Mouse (Mus musculus): ENCODE measurements around the gene Wdr83os.
"Not testable (repeated sequence)": the region's sequence is repeated elsewhere in the genome, so short reads cannot be mapped to it uniquely, and the experiment has no call there.

The Wdr83os gene

GRCm38 (mm10) chr8:85073041-85073612 is 7.4 kb upstream of the Wdr83os start:
- no peak for DNase-seq (ENCODE audit: low spot score)

GRCm38 (mm10) chr8:85074167-85074566 is 6.4 kb upstream of the Wdr83os start:
- DNase-seq (ENCODE audit: low spot score) = no peak

GRCm38 (mm10) chr8:85074617-85075016 is 5.9 kb upstream of the Wdr83os start:
- no peak for DNase-seq (ENCODE audit: low spot score)

- DNase-seq (ENCODE audit: low spot score) = no peak
Measured at GRCm38 (mm10) chr8:85076001-85076400, 4.5 kb upstream of the Wdr83os start.

- peak; percentile 76 for DNase-seq (ENCODE audit: low spot score)
Measured at GRCm38 (mm10) chr8:85076993-85077392, 3.5 kb upstream of the Wdr83os start.

- DNase-seq (ENCODE audit: low spot score) = no peak
Measured at GRCm38 (mm10) chr8:85080214-85080531, 367 bp upstream of the Wdr83os start.

- DNase-seq (ENCODE audit: low spot score) = peak; percentile 52
Measured at GRCm38 (mm10) chr8:85081216-85081555, 646 bp downstream of the Wdr83os start, which contains the start of gene Wdr83. Wdr83 (minus strand) TSS chr8:85081306.

- DNase-seq (ENCODE audit: low spot score) = not testable (repeated sequence)
Measured at GRCm38 (mm10) chr8:85082169-85082568, 1.6 kb downstream of the Wdr83os start.

GRCm38 (mm10) chr8:85083108-85083813 is 2.7 kb downstream of the Wdr83os start, which contains the start of gene Man2b1:
Man2b1 (plus strand) TSS chr8:85083270.
- DNase-seq (ENCODE audit: low spot score) = peak; percentile 86

- no peak for DNase-seq (ENCODE audit: low spot score)
Measured at GRCm38 (mm10) chr8:85084633-85085032, 4.1 kb downstream of the Wdr83os start.

GRCm38 (mm10) chr8:85086238-85086637 is 5.7 kb downstream of the Wdr83os start:
- no peak for DNase-seq (ENCODE audit: low spot score)

GRCm38 (mm10) chr8:85088771-85089170 is 8.2 kb downstream of the Wdr83os start:
- DNase-seq (ENCODE audit: low spot score) = no peak

- no peak for DNase-seq (ENCODE audit: low spot score)
Measured at GRCm38 (mm10) chr8:85090856-85091255, 10.3 kb downstream of the Wdr83os start.

- DNase-seq (ENCODE audit: low spot score) = no peak
Measured at GRCm38 (mm10) chr8:85091526-85092090, 11.1 kb downstream of the Wdr83os start.

GRCm38 (mm10) chr8:85095051-85095450 is 14.5 kb downstream of the Wdr83os start:
- no peak for DNase-seq (ENCODE audit: low spot score)

- DNase-seq (ENCODE audit: low spot score) = no peak
Measured at GRCm38 (mm10) chr8:85095566-85095965, 15.0 kb downstream of the Wdr83os start.

GRCm38 (mm10) chr8:85096196-85096595 is 15.7 kb downstream of the Wdr83os start:
- DNase-seq (ENCODE audit: low spot score) = no peak

GRCm38 (mm10) chr8:85096850-85097249 is 16.3 kb downstream of the Wdr83os start:
- no peak for DNase-seq (ENCODE audit: low spot score)

- DNase-seq (ENCODE audit: low spot score) = no peak
Measured at GRCm38 (mm10) chr8:85100076-85100665, 19.6 kb downstream of the Wdr83os start.

- DNase-seq (ENCODE audit: low spot score) = no peak
Measured at GRCm38 (mm10) chr8:85113241-85113640, 32.7 kb downstream of the Wdr83os start.

GRCm38 (mm10) chr8:85115501-85115900 is 35.0 kb downstream of the Wdr83os start:
- DNase-seq (ENCODE audit: low spot score) = no peak

GRCm38 (mm10) chr8:85116984-85117383 is 36.4 kb downstream of the Wdr83os start:
- DNase-seq (ENCODE audit: low spot score) = no peak
